Mouse (Mus musculus) lung, adult 2 months (tissue): ENCODE results near the gene Olfr613.

Experiments used
- CTCF ChIP-seq: fragments of 200-500 bp; IDR thresholded peaks from 2 replicates; pipeline ENCODE4 v1.5.1; 2011; ENCODE audit warnings: mild to moderate bottlenecking, low read length, control low read depth; ENCODE audit not compliant: insufficient read depth
- POLR2A ChIP-seq: fragments of 200-500 bp; IDR thresholded peaks from 2 replicates; pipeline ENCODE4 v1.6.1; 2011; ENCODE audit warnings: low read depth, mild to moderate bottlenecking, control low read depth, low read length, borderline replicate concordance; ENCODE audit errors: extremely low read depth

- TF ChIP-seq CTCF (no peak), POLR2A (no peak)
Measured at GRCm38 (mm10) chr7:103572761-103573160, 24.9 kb downstream of the Olfr613 start, which contains the start of gene Olfr617.
